Mouse (Mus musculus): ENCODE measurements at regions not wholly inside any gene's neighbourhood (a gene's known extent, or its start where the extent isn't known, plus 50 kb on each side); places are given as distances from the start of the nearest gene placed in this dataset.

- no peaks in the 10 kb centered on the region for H3K4me1 ChIP-seq (ENCODE audit: control insufficient read depth in 1 of 2, insufficient read depth in 2 of 2, low read length in 2 of 2)
- no peaks in the 10 kb centered on the region for H3K36me3 ChIP-seq (ENCODE audit: control insufficient read depth in 1 of 2, insufficient read depth in 2 of 2, low read length in 2 of 2)
- H3K27ac ChIP-seq (ENCODE audit: control insufficient read depth, low read depth, low read length): no peak overlapping the region
- H3K9me3 ChIP-seq (replicated peaks; ENCODE audit: insufficient read depth, low read length): no peaks in the 10 kb centered on the region
- H3K27me3 ChIP-seq (ENCODE audit: control insufficient read depth in 1 of 2, insufficient read depth in 2 of 2, low read length in 2 of 2): no peaks in the 10 kb centered on the region
- no peak overlapping the region for H3K9ac ChIP-seq (ENCODE audit: control insufficient read depth, low read depth, low read length, poor library complexity, severe bottlenecking)
- peak overlapping the region; percentile 3 to 37; a peak in 2 of 4 replicates for H3K4me3 ChIP-seq (ENCODE audit: control insufficient read depth in 1 of 2, insufficient read depth in 1 of 2, low read depth in 2 of 2, low read length in 2 of 2)
- peak; percentile 41 for DNase-seq (ENCODE audit: low read depth, low spot score)
- TF ChIP-seq MAX (IDR thresholded peaks at IDR 0.05; ENCODE audit: low read length): 0 out of 2 replicates have a peak, but pooled peaks have one; percentile 14
- peak in 1 of 2 experiments; percentile 8; a peak in 1 of 4 replicates for TF ChIP-seq EP300 (IDR thresholded peaks at IDR 0.05; ENCODE audit: low read depth in 1 of 2, low read length in 2 of 2)
- TF ChIP-seq POLR2AphosphoS5 (IDR thresholded peaks at IDR 0.05; ENCODE audit: borderline replicate concordance, low read depth, low read length): no peak
- no peaks in the 10 kb centered on the region for H3K79me2 ChIP-seq (ENCODE audit: control insufficient read depth, insufficient read depth, low read length, poor library complexity)
Measured at GRCm38 (mm10) chr7:135809751-135810379, 93.7 kb upstream of the Mki67 start.

- H3K9ac ChIP-seq (ENCODE audit: control insufficient read depth, low read depth, low read length, poor library complexity, severe bottlenecking): no peak overlapping the region
- no peaks in the 10 kb centered on the region for H3K36me3 ChIP-seq (ENCODE audit: control insufficient read depth in 1 of 2, insufficient read depth in 2 of 2, low read length in 2 of 2)
- TF ChIP-seq GABPA (IDR thresholded peaks at IDR 0.05; ENCODE audit: low read depth, low read length): no peak
- no peak for TF ChIP-seq ZKSCAN1 (IDR thresholded peaks at IDR 0.05; ENCODE audit: low read depth, low read length)
- TF ChIP-seq TCF12 (IDR thresholded peaks at IDR 0.05; ENCODE audit: low read depth, low read length): no peak
- TF ChIP-seq ZC3H11A (IDR thresholded peaks at IDR 0.05; ENCODE audit: low read depth, low read length): no peak
- TF ChIP-seq MEF2A (IDR thresholded peaks at IDR 0.05; ENCODE audit: extremely low read depth, insufficient replicate concordance, low read depth, low read length, poor library complexity, severe bottlenecking): no peak
- no peak for TF ChIP-seq ELF1 (IDR thresholded peaks at IDR 0.05; ENCODE audit: low read depth, low read length)
- TF ChIP-seq MXI1 (IDR thresholded peaks at IDR 0.05; ENCODE audit: low read depth, low read length): no peak
- no peak for TF ChIP-seq CTCF (IDR thresholded peaks at IDR 0.05 in 2 of 3, conservative IDR thresholded peaks at IDR 0.05 in 1 of 3; ENCODE audit: control insufficient read depth in 1 of 3, insufficient read depth in 1 of 3, low read depth in 2 of 3, low read length in 3 of 3, poor library complexity in 1 of 3, severe bottlenecking in 1 of 3)
- TF ChIP-seq CHD2 (IDR thresholded peaks at IDR 0.05; ENCODE audit: low read length): no peak
- TF ChIP-seq POLR2A (IDR thresholded peaks at IDR 0.05; ENCODE audit: control insufficient read depth in 1 of 2, insufficient read depth in 1 of 2, low read depth in 1 of 2, low read length in 2 of 2, poor library complexity in 1 of 2): no peak
- TF ChIP-seq KAT2A (conservative IDR thresholded peaks at IDR 0.05; ENCODE audit: low read depth, low read length): no peak
- TF ChIP-seq RCOR1 (IDR thresholded peaks at IDR 0.05; ENCODE audit: low read depth, low read length): no peak
- no peak for TF ChIP-seq USF1 (IDR thresholded peaks at IDR 0.05; ENCODE audit: low read depth, low read length)
- no peak for TF ChIP-seq E2F4 (IDR thresholded peaks at IDR 0.05; ENCODE audit: borderline replicate concordance, low read depth, low read length)
- no peak for TF ChIP-seq HCFC1 (IDR thresholded peaks at IDR 0.05; ENCODE audit: low read depth, low read length)
- TF ChIP-seq USF2 (IDR thresholded peaks at IDR 0.05; ENCODE audit: borderline replicate concordance in 1 of 2, insufficient read depth in 1 of 2, low read depth in 1 of 2, low read length in 2 of 2): no peak
- TF ChIP-seq UBTF (IDR thresholded peaks at IDR 0.05; ENCODE audit: borderline replicate concordance, insufficient read depth, low read depth, low read length): no peak
- TF ChIP-seq NELFE (IDR thresholded peaks at IDR 0.05; ENCODE audit: low read depth, low read length): no peak
- TF ChIP-seq BHLHE40 (IDR thresholded peaks at IDR 0.05; ENCODE audit: borderline replicate concordance, low read depth, low read length): no peak
- 0 out of 4 replicates have a peak, but pooled peaks cover 0 to 2% of the 10 kb centered on the region in 2 experiments for H3K4me1 ChIP-seq (ENCODE audit: control insufficient read depth in 1 of 2, insufficient read depth in 2 of 2, low read length in 2 of 2)
- H3K4me3 ChIP-seq (ENCODE audit: control insufficient read depth in 1 of 2, insufficient read depth in 1 of 2, low read depth in 2 of 2, low read length in 2 of 2): no peak overlapping the region
- H3K9me3 ChIP-seq (replicated peaks; ENCODE audit: insufficient read depth, low read length): no peaks in the 10 kb centered on the region
- no peaks in the 10 kb centered on the region for H3K79me2 ChIP-seq (ENCODE audit: control insufficient read depth, insufficient read depth, low read length, poor library complexity)
- H3K27me3 ChIP-seq (ENCODE audit: control insufficient read depth in 1 of 2, insufficient read depth in 2 of 2, low read length in 2 of 2): no peaks in the 10 kb centered on the region
- no peak overlapping the region for H3K27ac ChIP-seq (ENCODE audit: control insufficient read depth, low read depth, low read length)
- no peak for DNase-seq (ENCODE audit: low read depth, low spot score)
Measured at GRCm38 (mm10) chr7:135810971-135811370, 94.8 kb upstream of the Mki67 start.

All from MEL (cell line).